19 mouse cellular contexts compared by ENCODE assay signal in genomic region chr7:120778012-120778411, GRCm38 (mm10). TPM values are rescaled to one million over a fixed set of nuclear protein-coding genes. Genes with fewer than 3 reads are reported as not detected.
"Had no signal": no experiment of that assay in that cellular context is flagged by ENCODE, and none has a peak within 500 bp of the region (broad histone marks: within the 10 kb centered on the region; RNA-seq: fewer than 3 reads in every experiment).

No protein-coding gene starts in this region.

- H3K4me3 ChIP-seq: intestine, embryonic 15.5 days; limb, embryonic 12.5 days; midbrain, embryonic 15.5 days; neural tube, embryonic 12.5 days had no signal

- H3K9ac ChIP-seq: intestine, embryonic 15.5 days; limb, embryonic 12.5 days; midbrain, embryonic 15.5 days; neural tube, embryonic 12.5 days had no signal

- H3K9me3 ChIP-seq: intestine, embryonic 15.5 days; limb, embryonic 12.5 days; midbrain, embryonic 15.5 days; neural tube, embryonic 12.5 days had no signal

- H3K27me3 ChIP-seq: intestine, embryonic 15.5 days; midbrain, embryonic 15.5 days; neural tube, embryonic 12.5 days had no signal

- H3K36me3 ChIP-seq: intestine, embryonic 15.5 days; limb, embryonic 12.5 days; midbrain, embryonic 15.5 days; neural tube, embryonic 12.5 days had no signal

- H3K4me1 ChIP-seq: intestine, embryonic 15.5 days; limb, embryonic 12.5 days; midbrain, embryonic 15.5 days; neural tube, embryonic 12.5 days had no signal

- ATAC-seq: intestine, embryonic 15.5 days; midbrain, embryonic 15.5 days had no signal

- H3K27ac ChIP-seq: intestine, embryonic 15.5 days; limb, embryonic 12.5 days; midbrain, embryonic 15.5 days; neural tube, embryonic 12.5 days had no signal

- DNase-seq: kidney, adult 18-20 months; kidney, postnatal 14 days; layer of hippocampus, adult 9-11 months; layer of hippocampus, postnatal 36 days; right cerebral cortex, postnatal 14 days; thymus, postnatal 36 days had no signal

- H3K4me2 ChIP-seq: intestine, embryonic 15.5 days; limb, embryonic 12.5 days; midbrain, embryonic 11.5 days; midbrain, embryonic 15.5 days; neural tube, embryonic 12.5 days had no signal

RNA-seq across cellular contexts. Expression of gene Gm5737, which starts 34.2 kb away (rescaled TPM):
- total RNA-seq: layer of hippocampus, postnatal 36 days; left cerebral cortex, postnatal 36 days; liver, adult 2 months; monocyte, adult 5-6 weeks had no signal
- polyA plus RNA-seq: intestine, embryonic 15.5 days; kidney, embryonic 14.5 days; limb, embryonic 12.5 days; liver, adult 2 months; lung, embryonic 16.5 days; midbrain, embryonic 11.5 days; neural tube, embryonic 12.5 days; spleen, adult 2 months; stomach, embryonic 16.5 days; thymus, postnatal 0 days had no signal

RNA-seq across cellular contexts. Expression of gene Vwa3a, which starts 38.9 kb away (rescaled TPM):
- total RNA-seq: monocyte, adult 5-6 weeks had no signal
- polyA plus RNA-seq: liver, adult 2 months had no signal
